Mouse (Mus musculus) bone marrow macrophage, adult 2 months (primary cell): ENCODE results near the gene Bbip1.

Experiments used
- CTCF ChIP-seq: IDR thresholded peaks from 2 replicates; pipeline ENCODE4 v1.5.1; 2012; ENCODE audit warnings: low read depth, mild to moderate bottlenecking, low read length, moderate library complexity
- POLR2A ChIP-seq: IDR thresholded peaks from 2 replicates; pipeline ENCODE4 v1.6.1; 2012; ENCODE audit warnings: mild to moderate bottlenecking, low read depth, low read length, borderline replicate concordance

DNA sequence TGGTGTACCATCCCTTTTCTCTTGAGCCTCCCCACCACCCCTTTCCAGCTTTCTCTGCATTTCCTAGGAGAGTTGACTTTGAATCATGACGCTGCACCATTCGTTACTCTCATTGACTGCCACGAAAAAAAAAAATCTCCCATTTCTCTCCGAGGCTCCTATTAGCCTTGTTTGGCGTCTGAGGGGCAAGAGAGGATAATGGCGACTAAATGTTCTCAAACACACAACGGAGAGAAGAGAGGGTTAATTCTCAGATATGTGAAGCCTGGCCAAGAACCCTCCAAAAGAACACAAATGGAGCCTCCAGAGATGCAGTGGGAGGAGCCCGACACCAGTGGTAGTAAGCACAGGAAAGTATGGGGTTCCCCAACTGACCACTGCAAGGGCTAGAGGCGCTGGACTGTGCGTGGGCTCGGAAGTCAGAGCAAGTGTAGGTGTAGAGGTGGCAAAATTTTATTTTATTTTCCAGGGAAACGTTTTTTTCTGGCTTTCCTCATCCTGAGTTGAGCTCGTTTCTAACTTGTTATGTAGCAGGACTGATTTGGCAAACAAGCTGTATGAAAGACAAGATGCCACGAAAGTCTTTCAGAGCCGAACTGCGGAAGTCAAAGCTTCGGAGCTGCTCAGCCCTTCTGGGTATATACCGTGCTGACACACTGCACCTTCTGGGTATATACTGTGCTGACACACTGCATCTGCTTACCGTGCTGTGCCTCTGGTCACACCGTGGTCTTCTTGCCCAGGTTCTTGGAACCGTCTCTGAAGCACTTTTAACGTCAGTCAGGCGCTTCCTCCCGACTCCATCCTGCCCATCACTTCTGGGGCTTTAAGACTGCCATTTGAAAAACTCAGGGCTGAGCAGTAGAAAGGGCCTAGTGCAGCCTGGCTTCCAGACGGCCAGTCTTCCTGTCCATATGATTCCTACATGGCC, 45.2 kb downstream of the Bbip1 start:
- TF ChIP-seq CTCF = no peak
- no peak for TF ChIP-seq POLR2A
